Mouse (Mus musculus): ENCODE data around the gene Vps36.

Vps36 gene

DNA sequence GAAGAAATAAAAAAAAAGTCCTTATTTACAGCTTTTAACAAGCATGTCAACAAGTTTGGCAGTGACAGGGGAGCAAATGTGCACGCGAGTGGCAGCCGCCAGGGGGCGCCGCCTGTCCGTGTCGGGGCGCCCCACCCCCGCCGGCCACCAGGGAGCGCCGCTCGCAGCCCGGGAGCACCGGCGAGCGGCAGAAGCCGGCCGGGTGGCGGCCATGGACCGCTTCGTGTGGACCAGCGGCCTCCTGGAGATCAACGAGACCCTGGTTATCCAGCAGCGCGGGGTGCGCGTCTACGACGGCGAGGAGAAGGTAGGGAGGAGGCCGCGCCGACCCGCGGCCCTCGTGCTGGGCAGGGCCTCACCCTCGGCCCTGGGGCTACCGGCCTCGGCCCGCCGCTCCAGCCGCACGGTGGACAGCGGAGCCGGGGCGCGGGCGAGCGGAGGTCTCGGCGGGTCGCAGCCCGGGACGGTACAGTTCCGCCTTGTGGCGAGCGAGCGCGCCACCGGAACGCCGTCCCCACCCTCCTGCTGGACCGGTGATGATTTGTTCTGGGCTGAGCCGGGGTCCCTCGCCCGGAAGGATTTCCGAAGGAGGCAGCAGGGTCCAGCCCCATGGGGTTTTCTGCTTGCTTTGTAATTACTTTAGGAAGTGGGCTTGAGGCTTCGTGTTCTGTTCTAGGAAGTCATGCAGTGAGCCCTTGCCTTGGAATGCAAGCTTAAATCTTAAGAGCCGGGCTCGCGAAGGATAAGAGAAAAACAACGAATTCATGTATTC is at the start of gene Vps36:
TSS of gene Vps36 (plus strand) at position 150 of the 772 bp plus-strand sequence.
- peak; percentile 91 for DNase-seq (ENCODE audit: low spot score)

DNA sequence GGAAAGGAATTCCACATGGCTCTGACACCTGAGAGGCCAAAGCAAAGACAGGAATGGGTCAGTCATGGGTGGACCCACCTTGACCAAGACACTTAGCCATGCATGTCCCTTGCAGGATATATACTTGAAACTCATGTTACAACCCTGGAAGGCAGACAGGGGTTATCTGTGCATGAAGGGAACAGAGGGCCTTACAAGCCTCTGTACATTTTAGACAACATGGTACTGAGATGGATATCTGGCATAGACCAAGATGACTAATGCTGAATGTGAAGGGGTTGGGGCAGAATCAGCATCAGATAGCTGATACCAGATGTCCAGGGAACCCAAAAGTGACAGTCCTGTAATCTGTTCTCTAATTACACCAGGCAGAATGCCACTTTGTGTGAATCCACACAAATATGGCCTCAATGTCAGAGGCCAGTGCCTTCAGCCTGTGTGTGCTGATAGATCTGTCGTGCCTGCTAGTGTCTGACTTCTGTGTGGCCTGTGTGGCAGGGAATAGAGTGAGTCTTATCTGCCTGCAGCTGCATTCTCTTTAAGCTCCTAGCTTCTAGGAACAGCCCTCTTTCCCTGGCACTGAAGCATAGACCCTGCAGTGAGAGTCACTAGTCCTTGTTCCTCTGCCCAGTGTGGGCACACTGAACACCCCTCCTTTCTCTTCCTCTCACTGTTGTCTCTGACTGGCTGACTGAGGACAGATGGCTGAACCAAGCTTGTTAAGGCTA is 48.7 kb upstream of the Vps36 start:
- DNase-seq (ENCODE audit: low spot score), result no peak

DNA sequence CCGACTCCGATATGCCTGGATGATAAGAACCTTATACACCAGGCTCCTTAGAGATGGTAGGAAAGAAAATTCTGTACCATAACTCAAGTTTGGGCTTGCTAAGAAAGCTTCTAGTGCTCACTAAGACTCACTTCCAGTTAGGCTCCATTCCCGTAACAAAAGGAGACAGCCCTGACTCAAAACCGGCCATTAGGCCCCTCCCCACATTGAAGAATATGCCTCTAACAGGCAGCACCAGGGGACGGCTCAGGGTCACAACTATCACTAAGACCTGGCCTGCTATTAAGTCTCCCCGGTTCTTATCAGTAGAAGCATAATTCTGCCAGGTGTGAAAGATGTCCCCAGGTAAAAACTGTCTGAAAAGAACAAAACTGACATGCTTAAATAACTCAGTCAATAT is 46.8 kb upstream of the Vps36 start:
- no peak for DNase-seq (ENCODE audit: low spot score)

DNA sequence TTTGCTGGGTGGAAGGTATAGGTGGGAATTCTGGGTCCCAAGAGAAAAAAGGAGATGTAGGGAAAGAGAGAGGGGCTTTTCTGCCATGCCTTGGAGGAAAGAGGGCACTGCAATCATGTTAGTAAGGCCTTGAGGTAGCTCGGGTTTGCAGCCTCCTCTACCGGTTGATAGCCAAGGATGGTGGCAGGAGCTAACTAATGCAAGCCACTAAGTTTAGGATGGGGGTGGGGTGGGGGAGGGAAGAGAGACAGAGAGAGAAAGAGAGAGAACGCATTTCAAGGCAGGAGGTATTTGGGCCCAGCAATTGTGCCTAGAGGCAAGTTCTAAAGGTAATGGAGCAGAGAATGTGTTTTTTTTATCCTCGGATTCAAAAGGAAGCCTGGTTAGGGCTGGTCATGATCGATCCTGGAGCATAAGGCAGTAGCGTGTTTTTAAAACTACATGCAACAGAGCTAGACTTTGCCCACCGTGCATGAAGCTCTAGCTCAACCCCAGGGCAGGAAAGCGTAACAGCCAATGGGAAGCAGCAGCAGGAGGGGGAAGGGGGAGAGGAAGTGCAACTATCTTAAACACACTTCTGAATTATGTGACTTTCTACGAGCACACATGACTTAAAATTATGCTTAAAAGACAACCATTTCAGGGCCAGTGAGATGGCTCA is 44.8 kb upstream of the Vps36 start:
- DNase-seq (ENCODE audit: low spot score), result no peak

DNA sequence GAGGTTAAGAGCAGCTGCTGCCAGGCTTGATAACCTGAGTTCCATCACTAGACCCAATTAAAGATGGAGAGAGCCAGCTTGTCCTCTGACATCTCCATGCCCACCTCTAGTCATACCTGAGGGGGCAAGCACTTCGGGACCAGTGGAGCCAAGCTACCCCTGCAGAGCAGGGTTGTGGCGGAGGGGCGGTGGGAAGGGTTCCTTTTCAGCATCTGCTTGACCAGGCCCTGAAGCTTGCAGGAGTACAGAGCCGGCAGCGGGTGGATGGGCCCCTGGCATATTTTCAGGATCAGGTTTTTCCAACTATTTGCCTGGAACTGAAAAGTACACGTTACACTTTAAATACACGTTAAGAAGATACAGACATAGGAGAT is 44.3 kb upstream of the Vps36 start:
- DNase-seq (ENCODE audit: low spot score), result no peak

DNA sequence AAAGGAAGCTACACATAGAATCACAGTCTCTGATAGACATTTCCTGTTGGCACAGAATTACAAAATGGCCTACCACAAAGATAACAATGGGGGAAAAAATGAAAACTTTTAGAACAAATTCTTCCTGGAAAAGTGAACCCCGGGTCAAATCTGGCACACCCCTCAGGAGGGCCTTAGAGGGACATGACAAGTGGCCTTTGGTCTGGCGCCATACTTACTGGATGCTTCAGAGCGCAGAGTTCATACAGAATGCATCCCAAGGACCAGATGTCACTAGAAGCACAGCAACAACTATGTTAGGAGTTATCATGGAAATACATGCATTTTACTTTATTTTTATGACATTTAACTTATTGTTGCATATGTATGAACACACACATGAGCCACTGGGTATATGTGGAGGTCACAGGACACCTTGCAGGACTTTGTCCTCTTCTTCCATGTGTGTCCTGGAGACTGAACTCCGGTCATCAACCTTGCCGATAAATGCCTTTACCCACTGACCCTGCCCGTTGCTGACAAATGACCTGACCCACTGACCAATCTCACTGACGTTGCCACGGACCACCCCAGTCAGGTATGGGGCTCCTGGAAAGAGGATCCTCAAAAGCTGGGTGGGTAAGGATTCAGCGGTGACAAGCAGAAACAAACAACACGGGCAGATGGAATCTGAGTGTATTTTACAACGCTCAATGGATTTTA is 42.8 kb upstream of the Vps36 start:
- DNase-seq (ENCODE audit: low spot score), result no peak

DNA sequence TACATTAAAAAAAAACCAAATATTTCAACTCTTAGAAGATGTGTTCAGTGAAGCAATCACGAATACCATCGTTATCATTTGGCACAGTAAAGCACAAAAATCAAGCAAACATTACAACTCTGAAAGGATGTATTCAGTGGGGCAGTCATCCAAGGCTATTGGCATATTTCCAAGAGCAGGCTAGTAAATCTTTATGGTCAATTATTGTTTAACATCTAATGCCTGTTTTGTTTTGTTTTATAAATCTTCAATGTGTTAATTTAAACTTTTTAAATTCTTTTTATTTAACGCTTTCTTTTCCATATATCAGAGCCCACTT is 42.3 kb upstream of the Vps36 start:
- DNase-seq (ENCODE audit: low spot score), result no peak

DNA sequence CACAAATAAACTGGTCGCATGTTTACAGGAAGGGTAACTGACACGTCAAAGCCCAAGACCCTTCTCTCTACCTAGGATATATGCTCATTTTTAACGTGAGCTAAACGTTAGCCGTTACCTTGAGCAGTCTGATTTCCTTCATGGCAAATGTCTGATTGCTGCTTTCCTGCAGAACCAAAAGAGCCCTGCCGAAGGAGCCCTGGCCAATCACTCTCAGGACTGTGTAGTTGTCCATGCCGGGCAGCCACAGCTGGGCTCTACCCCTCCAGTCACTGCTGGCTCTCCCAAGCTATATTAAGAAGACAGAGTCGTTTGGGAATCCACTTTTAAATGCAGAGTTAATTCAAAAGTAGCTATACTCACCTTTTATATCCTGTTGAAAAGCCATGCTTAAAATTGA is 30.4 kb upstream of the Vps36 start:
- no peak for DNase-seq (ENCODE audit: low spot score)

DNA sequence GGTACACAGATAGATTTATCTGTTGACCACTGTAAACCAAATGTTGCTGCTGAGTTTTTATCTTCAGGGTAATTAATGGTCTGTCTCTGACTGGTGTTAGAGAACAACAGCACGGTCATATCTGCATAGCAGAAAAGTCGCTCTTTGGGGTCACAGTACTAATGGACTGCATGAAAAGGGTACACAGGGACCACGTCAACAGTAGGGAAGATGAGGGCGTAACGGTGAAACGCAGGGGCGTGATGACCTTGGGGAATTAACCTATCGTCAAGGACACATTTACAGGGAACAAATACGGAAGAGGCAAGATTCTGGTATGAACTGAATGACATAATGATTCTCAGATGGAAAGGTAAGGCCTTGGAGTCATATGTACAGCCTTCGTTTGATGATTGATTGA is 28.2 kb upstream of the Vps36 start:
- no peak for DNase-seq (ENCODE audit: low spot score)

DNA sequence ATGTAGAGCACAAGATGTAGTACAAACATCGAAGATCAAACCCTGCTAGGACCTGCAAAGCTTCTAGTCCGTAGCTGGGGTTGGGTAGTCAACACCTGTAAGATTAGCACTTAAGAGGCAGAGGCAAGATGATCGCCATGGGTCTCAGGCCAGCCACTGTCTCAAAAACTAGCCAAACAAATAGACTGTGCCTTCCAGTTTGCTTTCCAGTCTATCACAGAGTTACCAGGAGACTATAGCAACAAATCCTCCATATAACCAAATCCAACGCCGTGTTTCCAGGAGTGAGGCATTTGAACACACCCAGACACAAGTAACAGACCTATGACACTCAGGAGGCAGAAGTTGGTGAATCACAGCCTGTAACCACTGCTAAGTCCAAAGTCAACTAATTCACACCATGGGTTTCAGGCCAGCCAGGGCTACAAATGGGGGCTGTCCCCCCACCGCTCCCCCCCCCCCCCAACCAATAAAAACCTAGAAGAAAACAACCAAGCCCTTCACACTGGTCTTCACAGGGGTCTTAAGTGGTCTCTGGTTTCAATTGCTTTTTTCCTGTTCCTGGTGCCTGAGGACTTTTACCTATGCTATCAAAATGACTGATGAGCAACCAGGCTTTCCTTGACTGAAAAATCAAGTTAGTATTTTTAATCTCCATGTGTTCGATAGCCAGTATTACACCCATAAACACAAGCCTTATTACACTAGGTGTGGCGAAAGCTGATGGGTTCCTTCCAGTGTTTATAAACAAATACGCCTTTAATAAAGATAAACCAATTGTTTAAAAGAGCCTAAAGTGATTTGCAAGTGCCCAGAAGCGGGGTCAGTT is 27.1 kb upstream of the Vps36 start:
- DNase-seq (ENCODE audit: low spot score), result no peak

DNA sequence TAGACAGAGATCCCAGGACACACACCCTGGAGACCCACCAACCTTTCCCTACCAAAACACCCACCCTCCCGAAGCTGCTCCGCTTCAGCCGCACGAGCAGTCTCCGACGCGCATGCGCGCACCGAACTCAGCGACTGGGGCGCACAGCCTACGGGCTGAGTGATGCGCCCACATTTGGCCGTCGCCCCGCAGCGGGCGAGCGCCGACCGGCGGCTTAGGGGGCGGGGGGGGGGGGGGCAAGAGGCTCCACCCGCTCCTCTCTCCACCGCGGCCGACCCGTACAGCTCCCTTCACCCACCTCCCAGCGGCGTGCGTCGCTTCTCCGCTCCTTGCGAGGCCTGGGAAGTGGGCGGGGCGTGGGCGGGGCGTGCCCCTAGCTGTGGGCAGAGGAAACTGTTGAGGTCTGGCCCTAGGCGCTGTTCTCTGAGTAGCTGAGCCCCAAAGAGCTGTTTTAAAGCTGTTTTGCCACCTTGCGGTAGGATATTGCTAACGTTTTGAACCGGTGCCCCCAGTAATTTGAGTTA is 26.5 kb upstream of the Vps36 start, which contains the start of gene Nek3:
TSS of gene Nek3 (minus strand) at position 356 of the 524 bp plus-strand sequence.
- peak; percentile 73 for DNase-seq (ENCODE audit: low spot score)

DNA sequence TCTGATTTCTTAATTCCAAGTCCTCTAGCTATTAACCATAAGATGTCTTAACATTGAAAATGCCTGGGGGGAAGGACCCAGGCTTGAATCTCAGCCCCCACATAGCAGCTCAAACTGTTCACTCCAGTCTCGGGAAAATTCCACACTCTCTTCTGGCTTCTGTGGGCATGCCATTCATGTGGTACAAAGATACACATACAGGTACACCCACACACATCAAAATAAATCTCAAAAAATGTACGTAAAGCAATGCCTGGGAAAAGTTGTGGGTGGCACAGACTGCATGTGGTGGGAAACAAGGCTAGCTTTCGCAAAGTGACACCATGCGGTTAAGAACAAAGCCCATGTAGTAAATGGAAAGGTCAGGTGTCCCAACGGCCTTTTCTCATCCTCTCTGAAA is 23.4 kb upstream of the Vps36 start:
- no peak for DNase-seq (ENCODE audit: low spot score)

DNA sequence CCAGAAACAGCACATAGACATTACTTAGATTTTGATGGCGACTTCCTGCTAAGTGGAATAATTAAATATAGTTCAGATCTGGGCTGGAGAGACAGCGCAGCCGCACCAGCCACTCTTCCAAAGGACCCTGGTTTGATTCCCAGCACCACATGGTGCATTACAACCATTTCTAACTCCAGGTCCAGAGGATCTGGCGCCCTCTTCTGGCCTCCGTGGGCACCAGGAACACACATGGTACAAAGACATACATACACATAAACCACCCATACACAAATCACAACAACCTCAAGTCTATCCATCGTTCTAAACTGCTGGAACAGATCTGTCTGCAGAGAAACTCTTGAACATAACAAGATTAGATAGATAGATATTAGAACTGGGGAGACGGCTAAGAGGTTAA is 16.6 kb upstream of the Vps36 start:
- no peak for DNase-seq (ENCODE audit: low spot score)

DNA sequence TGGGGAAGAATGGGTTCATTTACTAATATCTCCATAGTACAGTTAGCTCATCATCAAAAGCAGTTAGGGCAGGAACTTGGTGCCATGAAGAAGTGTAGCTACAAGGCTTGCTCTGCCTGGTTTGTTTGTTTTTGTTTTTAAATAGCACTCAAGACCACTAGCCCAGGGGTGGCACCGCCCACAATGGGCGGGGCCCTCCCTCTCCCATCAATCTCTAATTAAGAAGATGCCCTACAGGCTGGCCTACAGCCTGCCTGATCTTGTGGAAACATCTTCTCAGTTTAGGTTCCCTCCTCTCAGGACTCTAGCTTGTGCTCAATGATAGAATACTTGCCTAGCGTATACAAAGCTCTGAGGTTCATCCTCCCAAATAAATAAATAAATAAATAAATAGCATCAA is 7.7 kb upstream of the Vps36 start:
- DNase-seq (ENCODE audit: low spot score), result no peak

DNA sequence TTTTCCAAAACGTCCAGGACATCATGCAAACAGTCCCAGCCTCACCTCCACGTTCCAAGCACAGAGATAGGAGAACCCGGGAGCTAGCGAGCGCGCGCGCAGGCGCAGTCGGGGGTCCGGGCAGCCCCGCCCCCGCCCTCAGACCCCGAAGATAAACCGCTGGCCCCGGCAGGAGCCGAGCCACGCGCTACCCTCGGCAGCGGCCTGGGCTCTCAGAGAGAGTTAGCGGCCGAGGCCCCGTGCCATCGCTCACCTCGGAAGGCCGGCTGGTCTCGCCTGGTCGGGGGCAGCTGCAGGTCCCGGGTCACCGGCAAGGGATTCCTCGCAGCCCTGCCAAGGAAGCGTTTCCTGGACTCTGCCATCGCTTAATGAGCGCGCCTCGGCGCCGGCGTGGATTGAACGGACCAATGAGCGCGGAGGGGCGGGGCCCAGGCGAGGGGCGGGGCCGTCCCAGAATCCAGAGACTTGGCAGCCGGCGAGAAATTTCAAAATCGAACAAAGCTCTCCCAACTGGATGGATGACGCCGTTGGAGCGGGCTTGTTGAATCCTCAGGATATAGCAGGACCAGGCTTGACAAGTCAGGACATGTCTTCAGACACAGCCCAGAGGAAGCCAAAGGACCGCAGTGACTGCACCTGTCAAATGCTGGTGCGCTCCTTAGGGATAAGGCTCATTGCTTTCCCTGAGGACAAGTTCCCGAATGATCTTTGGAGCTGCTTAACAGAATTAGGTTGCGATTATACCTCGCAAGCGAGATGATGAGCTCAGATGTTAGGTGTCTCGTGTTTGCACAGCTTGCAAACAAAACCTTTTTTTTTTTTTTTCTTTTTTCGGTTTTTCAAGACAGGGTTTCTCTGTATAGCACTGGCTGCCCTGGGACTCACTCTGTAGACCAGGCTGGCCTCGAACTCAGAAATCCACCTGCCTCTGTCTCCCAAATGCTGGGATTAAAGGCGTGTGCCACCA is 6.9 kb upstream of the Vps36 start, which contains the start of gene Ckap2:
TSS of gene Ckap2 (minus strand) at position 389 of the 967 bp plus-strand sequence.
- DNase-seq (ENCODE audit: low spot score), result peak; percentile 81

DNA sequence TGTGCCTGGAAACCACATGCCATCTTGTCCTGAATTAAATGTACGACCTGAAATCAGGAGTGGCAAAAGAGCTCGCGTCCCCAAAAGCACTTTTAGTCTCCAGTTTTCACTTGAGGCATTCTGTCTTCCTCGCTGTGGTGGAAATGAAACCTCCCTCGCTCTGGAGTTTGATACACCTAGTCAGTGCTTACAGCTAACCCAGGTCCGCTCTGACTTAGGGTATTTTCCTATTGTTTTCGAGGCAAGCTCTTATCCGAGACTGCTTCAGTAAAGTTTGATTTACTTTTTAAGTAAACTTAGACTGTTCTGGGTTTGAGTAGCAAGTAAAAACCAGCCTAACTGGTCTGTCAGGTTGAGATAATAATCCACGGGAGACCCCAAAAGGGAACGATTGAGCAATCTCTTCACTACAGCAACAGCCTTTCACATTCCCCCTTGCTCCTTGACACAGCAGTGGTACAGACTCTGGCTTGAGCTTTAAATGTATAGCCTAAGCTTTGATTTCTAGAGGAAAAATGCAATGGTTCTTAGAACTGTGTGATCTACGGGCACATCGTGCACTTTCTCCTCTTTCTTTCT is 912 bp downstream of the Vps36 start:
- peak; percentile 5 for DNase-seq (ENCODE audit: low spot score)

DNA sequence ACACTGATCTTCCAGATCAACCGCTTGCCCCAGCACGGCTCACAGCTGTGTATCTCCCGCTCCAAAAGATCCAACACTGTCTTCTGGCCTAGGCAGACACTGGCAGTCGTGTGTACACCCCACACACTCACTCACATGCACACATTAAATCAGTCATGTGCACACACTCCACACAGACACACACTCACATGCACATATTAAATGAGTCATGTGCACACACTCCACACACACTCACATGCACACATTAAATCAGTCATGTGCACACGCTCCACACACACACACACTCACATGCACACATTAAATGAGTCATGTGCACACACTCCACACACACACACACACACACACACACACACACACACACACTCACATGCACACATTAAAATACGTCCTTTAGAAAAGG is 5.3 kb downstream of the Vps36 start:
- DNase-seq (ENCODE audit: low spot score), result no peak

DNA sequence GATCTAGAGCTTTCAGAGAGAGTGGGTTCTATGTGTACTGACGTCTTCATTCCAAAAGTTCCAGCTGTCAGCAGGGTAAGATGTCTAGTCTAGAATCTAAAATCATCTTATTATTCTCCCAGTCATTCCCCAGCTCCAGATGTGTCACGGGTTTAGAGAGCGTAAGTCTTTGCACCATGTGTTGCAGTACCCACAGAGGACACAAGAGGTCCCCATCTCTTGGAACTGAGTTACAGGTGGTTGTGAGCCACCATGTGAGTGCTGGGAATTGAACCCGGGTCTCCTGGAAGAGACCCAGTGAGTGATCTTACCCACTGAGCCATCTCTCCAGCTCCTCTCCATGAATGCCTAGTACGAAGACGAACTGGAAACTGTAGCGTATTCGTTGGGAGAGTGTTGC is 6.9 kb downstream of the Vps36 start:
- no peak for DNase-seq (ENCODE audit: low spot score)

DNA sequence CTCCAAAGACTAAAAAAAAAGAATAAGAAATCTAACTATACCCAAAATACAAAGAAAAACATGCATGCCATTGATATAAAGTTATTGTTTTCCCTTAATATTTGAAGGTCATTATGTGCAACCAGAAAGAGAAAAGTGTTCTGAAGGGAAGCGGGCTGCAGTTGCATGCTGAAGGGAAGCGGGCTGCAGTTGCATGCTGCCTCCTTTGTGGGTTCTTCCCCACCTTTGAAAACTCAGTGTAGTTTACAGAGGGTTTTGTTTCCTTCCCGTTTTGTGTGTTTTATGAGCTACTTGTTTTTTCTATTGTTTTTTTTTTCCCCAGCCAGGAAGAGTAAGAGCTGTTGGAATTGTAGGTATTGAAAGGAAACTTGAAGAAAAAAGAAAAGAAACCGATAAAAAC is 14.9 kb downstream of the Vps36 start:
- DNase-seq (ENCODE audit: low spot score), result no peak

DNA sequence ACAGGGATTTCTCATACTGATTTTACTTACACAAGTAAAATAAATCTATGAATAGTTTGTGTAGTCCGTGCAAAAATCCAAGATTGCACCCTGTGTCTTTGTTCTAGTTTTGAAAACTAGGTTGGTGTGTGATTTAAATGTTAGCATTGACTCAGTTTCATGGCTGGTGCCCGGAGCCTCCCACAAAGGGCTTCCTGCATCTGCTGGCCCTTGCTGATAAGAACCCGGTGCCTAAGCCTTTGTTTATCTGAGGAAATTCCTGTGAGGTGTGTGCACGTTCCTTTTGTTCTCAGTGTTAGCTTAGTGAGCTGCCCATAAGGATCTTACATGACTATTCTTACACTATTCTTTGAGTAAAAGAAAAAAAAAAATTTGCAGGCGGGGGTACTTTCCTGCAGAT is 16.4 kb downstream of the Vps36 start:
- no peak for DNase-seq (ENCODE audit: low spot score)
